Mouse (Mus musculus) liver, embryonic 14.5 days (tissue): ENCODE results near the gene Cacng4.

Source experiments
- CTCF ChIP-seq: IDR thresholded peaks from 2 replicates; pipeline ENCODE4 v1.5.1; 2016; ENCODE audit warnings: antibody characterized with exemption, low read depth, control low read depth
- EP300 ChIP-seq: IDR thresholded peaks from 2 replicates; pipeline ENCODE4 v1.6.1; 2016; ENCODE audit warnings: antibody characterized with exemption, low read depth

DNA sequence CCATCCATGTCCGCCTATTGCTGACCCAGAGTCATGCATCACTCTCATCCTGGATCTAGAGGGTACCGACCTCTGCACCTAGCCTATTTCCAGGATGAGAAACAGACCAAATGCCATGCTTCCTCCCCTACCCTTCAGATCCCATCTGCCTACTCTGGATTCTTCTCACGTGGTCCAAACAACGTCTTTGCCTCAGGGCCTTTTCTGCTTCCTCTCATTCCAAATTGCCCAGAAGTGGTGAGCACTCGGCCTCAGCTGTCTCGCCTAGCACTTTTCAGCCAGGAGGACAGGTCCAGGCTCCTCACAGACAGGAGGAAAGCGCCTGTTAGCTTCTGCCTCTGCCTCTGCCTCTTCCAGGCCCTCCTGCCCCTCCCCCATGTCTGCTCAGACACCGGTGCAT, 21.0 kb downstream of the Cacng4 start:
- TF ChIP-seq CTCF (no peak), EP300 (no peak)
